Mouse (Mus musculus) A20 (cell line): ENCODE results near the gene Nvl.
A peak's percentile ranks its signal among the peaks of the same experiment; 100 is the strongest.

Experiments
- DNase-seq: peaks from one replicate; pipeline ENCODE4 v3.0.0-alpha.2; 2011; ENCODE audit warnings: low read depth, low spot score

The Nvl gene

DNA sequence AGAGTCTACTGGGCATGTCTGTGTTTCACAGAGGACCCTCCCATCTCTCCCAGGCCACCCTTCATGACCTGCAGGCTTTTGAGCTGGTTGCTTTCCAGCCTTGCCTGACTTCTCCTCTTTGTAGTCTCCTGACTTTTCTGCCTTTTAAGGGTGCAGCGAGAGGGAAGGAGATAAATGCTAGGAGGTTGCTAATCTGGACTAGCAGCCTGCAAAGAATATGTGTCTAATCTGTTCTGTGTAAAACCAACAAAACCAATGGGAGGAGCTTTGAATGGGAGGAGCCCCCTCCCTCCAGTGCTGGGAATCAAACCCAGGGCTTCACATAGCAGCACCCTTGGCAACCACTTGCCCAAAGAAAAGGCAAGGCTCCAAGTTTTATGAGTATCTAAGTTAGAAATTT is 75.7 kb downstream of the Nvl start:
- DNase-seq, result no peak

DNA sequence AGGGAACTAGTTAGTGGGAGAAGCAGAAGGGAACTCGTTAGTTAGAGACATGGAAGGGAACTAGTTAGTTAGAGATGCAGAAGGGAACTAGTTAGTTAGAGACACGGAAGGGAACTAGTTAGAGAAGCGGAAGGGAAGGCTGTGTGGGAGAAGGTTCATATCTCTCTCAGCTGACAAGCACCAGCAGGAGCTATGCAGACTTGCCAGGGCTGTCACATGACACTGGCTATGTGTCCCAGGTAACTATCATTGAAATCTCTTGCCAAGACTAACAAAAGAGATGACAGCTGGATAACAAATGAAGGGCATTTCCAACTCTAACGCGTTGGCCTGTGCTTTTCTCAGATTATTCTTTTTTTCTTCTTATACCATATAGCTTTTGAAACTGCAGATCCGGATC is 79.4 kb downstream of the Nvl start:
- no peak for DNase-seq

DNA sequence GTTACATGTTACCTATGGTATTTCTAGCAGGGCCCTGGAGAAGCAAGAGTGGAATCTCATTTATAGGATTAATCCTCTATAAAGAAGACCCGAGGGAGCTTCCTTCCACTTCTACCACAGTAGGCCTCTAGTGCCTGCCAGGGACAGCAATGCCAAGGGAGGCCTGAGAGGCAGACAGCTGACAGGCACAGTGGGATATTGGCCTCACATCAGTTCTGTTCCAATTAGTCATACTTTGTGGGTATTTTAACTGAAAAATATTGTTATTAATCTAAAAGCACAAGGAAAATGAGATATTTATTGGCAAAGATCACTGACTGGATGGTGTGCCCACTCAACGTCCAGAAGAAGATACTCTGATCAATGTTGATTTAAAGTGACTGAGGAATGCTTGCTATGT is 80.0 kb downstream of the Nvl start:
- no peak for DNase-seq

DNA sequence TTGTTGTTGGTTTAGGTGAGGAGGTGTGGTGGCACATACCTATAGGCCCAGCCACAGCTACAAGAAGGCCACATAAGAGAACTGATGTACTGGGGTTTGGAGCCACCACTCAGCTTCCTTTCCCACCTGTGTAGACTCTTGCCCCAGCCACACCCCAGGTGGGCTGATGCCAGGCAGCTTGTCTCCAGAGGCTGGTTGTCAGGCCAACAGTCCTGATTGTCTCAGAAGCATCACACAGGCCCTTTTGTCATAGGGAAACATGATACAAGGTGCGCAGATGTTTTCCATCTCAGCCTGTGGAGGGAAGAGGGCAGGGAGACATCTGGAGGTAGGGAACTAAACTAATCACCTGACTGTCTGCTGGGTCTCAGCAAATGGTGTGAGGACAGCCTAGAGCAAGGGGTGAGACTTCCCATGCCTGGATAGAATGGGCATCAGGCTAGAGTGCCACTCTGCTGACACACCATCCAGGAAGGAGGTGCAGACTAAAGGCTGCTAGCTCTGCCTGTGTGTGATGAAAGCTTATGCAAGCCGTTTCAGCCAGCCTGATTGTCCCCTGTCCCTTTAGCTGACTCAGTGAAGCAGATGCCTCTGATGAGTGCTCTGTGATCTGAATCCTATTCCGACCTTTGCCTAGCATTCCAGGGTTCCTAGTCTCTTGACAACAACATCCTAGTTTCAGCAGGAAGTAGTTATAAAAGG is 82.1 kb downstream of the Nvl start:
- DNase-seq, result no peak

DNA sequence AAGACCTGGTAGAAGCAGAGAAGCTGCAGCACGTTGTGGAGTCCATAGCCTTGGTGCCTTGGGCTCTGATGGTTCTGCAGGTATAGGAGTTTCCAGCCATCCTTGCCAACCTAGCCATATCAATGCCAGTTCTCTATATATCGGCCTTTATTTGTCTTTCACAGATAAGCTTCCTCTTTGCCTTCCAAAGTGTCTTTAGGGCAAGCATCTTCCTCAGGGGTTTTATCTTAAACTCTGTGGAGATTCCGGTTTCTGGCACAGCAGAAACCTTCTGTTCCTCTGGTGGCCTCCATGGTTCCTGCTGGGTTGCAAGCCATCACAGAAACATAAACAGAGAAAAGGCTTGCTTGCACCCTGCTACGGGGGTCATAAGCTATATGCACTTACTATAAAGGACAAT is 91.1 kb downstream of the Nvl start:
- DNase-seq, result no peak

DNA sequence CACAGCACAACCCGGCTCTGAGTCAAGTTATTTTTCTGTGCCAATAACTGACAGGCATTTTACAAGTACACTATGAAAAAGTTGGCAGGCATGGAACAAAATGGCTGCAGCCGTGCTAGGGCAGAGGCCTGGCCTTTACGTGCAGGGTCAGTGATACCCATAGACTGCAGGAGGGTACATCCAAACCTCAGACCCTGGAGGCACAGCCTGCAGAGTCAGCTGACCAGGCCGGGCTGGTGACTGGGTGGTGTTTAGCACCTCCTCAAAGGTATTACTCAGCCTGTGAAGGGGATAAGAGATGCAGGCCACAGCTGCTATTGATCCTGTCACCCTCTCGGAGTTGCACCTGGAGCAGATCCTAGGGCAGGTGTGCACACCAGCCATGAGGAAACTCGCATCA is 93.1 kb downstream of the Nvl start, which contains the start of gene 9130409I23Rik:
Gene 9130409I23Rik, plus strand, starts transcription at position 301 of the 400 bp plus-strand sequence.
- DNase-seq, result no peak

DNA sequence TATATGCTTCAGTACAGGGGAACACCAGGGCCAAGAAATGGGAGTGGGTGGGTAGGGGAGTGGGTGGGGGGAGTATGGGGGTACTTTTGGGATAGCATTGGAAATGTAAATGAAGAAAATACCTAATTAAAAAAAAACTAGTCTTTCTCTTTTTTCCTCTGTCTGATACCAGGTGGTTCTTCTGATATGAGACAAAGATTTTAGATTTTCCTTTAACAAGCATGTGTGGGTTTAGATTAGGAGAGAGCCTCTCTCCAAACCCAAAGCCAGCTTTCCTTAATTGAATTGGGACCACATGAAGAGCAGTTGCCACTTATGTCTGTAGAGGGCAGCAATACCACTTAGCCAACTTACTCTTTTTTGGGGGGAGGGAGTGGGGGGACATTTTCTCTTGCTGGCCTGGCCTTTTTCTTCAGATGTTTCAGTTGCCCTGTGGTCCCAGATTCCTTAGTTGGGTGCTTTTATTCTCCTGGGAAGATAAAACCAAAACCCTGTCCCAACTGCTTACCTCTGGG is 94.6 kb downstream of the Nvl start:
- DNase-seq, result peak; percentile 27

DNA sequence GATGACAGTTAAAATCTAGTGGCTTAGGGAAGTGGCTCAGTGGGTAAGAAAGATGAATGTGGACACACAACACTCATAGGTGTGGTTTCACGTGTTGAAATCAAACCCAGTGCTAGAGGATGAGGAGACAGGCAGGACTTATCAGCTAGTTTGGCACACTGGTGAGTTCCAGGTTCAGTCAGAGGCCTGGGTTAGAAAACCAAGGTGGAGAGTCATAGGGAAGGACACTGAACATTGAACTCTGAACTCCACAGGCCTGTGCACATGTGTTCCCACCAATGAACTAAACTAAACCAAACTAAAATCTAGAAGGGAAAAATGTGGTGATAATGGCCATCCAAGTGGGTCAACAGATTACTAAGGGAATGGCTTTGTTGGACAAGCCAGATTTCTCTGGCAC is 96.5 kb downstream of the Nvl start:
- DNase-seq, result no peak

DNA sequence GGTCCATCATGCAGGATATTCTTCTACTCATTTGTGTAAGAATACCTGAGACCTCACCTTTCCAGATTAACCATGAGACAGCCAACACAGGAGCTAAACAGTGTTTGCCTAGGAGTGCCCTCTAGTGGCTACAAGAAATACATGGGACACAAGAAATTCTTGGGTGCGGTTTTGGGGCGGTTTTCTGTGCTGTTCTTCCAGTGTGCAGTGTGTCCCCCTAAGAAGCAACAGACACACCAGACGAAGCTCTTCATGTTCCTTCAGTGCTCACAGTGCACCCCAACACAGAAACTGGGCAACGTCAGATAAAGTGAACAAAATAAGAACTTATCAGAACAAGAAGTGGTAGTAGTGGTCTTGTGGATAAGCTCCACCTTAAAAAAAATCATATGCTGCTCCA is 104.4 kb downstream of the Nvl start:
- peak; percentile 63 for DNase-seq

DNA sequence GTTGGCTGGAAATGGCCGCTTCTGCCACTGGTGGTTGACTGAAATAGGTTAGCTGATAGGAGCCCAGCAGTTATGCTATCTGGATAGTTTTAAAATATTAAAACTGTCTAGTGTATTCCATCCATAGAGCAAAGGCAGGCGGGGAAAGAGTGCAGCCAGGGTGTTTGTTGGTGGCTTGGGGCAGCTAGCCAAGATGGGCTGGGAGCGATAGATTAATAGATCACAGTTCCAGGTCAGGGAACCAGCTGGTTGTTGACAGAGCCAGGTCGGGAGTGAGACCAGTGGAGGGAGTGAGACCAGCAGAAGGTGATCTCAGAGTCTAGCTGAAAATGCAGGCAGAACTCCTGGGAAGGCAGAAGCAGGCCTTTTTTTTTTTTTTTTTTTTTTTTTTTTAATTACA is 106.4 kb downstream of the Nvl start:
- no peak for DNase-seq
